Mouse (Mus musculus): ENCODE measurements around the gene Rnf130. TPM values are rescaled to one million over a fixed set of nuclear protein-coding genes. Genes with fewer than 3 reads are reported as not detected.

The Rnf130 gene
- polyA plus RNA-seq, 1 experiment = 24.3 TPM

DNA sequence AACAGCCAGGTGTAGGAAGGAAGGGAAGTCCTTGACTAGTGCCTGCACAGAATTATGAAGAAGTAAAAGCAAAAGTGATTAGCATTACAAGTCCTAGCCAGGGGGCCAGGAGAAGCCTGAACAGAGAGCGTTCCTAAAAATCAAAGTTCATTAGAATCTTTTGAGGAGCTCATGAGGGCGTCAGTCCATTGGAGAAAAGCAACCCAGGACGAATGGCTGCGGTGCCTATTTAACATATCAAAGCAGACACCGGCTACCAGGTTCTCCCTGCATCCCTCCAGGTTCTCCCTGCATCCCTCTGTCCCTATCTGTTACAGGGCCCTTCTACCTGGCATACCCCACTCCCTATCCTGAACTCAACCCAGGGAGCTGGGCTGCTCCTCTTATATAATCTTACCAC lies 16.9 kb upstream of the Rnf130 start:
- TF ChIP-seq GATA1 (IDR thresholded peaks at IDR 0.05; ENCODE audit: low read length) = no peak

DNA sequence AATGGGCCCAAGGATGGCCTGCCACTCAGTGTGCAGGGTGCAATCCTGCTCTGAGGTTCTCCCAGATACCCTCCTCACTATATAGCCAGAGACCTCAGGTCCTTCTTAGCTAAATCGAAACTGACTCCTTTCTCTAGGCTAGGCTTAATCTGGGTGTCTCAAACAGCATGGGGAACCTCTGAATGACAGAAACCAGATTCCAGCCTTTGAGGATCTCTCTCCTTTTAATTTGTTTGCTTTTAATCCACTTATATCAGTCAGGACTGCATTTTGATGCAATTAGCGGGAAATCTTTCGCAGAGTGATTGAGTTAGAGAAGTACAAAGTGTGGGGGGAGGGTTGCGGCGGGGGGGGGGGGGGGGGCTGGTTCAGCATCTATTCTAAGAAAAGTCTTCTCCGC lies 12.1 kb upstream of the Rnf130 start:
- TF ChIP-seq GATA1 (IDR thresholded peaks at IDR 0.05; ENCODE audit: low read length) = no peak

DNA sequence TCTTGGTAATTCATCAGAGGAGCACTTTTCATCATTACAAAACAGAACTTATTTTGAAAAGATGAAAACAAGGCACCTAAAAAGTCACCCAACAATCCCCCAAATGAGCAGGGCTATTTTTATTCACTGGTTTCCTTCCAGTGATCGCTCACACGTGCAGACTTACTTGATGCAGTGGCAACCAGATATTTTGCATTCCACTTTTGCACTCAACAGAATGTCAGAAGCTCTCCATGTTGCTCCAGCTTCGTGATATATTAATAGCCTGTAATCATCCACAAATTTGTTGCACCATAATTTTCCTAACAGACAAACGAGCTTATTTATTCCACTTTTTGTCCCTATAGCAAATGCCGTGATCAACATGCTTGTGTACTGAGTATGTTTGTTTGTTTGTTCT lies 8.6 kb upstream of the Rnf130 start:
- TF ChIP-seq GATA1 (IDR thresholded peaks at IDR 0.05; ENCODE audit: low read length) = no peak

DNA sequence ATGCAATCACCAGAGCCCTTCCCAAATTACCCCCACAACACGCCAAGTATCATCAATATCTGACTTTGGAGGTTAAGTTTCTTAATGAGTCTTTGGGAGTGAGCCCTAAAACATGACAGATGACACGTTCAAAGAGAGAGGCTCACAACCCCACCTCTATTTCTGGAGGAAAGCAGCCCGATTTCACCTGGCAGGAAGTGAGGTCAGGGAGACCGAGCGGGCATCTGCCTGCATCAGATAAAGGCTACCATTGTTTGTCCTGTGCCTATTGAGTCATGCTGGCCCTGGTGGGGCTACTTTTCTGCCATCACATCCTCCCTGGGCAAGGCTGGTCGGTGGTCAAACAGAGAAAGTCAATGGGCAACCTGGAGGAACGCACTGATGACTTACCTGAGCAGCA lies 7.6 kb upstream of the Rnf130 start:
- no peak for TF ChIP-seq GATA1 (IDR thresholded peaks at IDR 0.05; ENCODE audit: low read length)

DNA sequence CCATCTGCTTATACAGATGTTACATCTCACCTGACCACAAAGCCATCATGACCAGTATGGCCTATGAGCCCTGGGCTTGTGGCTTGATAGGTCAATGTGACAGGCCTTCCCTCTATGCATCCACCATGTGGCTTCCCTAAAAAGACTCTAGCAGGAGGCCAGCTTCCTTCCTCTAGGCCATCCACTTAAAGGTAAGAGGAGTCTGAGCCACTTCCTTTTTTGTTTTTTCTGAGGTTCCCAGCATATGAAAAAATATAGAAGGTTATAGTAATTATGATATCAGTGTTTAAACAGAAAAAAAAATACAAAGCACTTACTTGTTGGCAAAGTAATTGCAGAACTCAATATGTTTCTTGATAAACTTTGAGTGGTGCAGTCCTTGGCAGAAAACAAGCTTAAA lies 6.3 kb upstream of the Rnf130 start:
- no peak for TF ChIP-seq GATA1 (IDR thresholded peaks at IDR 0.05; ENCODE audit: low read length)

DNA sequence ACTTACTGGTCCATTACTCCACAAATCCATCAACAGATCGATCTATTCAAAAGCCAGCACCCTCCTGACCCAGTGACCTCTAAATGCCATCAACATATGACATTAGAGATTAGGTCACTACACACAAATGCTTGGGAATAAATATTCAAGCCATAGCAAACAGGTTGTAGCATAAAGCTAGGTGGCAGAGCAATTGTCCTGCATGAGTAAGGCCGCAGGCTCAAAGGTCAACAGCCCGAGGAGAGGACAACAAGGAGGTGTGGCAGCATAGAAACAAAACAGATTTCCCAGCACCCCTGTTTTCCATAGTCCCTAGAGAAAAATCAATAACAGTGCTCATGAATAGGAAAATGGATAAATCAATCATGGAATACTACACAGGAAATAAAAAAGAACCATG lies 3.1 kb upstream of the Rnf130 start:
- no peak for TF ChIP-seq GATA1 (IDR thresholded peaks at IDR 0.05; ENCODE audit: low read length)

DNA sequence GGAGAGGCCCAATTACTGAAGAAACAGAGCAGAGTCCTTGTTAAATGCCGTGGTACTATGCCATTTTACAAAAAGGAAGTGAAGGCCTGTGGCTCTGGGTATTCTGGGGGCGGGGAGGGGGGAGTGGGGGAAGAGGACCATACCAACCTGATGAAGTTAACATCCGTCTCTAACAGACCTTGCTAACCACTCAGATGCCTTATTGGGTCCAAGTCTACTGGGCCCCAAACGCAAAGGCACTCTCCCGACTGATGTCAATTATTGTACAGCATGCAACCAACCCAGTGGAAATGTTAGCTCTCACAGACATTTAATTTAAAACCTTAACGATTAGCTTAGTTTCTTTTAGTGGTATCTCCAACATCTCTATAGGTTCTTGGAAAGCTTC lies 707 bp upstream of the Rnf130 start:
- no peak for TF ChIP-seq GATA1 (IDR thresholded peaks at IDR 0.05; ENCODE audit: low read length)

DNA sequence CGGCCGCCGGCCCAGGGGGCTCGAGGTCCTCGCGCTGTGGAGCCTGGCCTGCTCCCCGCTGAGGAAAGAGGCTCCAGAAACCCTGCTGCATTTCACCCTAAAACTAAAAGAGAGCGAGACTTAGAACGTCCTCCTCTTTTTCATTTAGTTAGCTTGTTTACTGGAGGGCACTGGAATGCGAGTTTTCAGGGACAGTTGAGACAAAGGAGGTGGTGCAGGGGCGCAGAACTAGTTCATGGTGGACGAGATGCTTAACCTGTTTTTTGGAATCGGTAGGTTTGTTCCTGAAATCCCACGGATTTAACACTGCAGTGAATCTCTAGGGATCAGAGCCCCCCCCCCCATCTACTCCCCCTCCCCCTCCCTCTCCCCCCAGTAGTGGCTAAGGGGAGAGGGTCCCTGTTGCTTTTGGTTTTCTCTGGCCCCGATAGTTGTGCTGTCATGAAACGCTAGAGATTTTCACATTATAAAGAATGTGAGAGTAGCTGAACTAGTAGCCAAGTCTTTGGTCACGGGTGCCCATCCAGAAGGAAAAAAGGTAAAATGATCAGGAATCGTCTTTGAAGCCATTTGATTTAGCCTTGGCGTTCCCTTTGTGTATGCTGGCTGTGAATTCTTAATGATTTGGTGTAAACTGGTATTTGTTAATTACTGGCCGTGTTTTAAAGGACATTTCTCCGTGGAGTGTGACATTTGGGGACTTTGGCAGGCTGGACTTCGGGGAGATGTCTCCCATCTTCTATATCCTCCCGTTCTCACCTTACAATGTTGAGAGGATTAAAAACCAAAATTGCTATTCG lies 775 bp downstream of the Rnf130 start:
- TF ChIP-seq GATA1 (IDR thresholded peaks at IDR 0.05; ENCODE audit: low read length) = no peak

DNA sequence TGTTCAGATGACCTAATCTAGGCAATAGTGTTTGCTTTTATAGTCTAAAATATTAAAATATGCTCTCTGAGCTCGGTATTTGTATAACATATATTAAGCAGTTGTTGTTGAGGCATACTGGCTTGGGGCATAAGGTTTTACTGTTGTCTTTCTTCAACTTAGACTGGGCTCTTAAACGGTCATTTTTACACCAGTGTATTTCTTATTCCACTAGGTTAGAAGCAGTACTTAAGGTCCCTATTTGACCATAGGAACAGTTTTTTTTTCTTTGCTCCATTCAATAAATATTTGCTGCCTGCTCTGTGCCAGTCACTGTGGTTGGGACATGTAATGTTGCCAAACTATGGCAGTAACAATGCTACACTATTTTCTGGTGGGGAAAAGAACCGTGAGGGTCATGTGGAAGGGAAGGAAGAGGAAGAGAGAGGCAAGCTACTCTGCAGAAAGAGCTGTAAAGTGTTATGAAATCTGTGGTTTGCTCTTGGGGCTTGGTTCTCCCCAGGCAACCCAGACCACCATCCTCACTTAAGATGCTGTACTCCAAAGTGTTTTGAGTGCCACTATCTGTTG lies 1.5 kb downstream of the Rnf130 start:
- no peak for TF ChIP-seq GATA1 (IDR thresholded peaks at IDR 0.05; ENCODE audit: low read length)

DNA sequence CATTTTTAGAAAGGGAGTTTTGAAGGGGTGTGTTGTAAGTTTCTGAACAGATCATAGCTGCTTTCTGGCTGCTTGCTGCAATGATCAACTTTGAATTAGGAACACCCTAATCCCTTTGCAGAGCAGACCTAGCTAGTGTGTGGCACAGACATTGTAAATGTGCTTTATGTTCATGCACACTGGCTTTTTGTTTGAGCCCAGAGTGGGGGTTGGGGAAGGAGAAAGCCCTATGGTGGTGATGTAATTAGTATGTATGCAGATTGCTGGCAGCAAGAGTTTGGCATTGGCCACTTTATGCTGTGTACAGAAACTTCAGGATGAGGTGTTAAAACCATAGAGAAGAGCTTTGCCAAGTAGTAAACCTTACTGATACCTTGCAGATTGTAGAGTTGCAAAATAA lies 3.3 kb downstream of the Rnf130 start:
- no peak for TF ChIP-seq GATA1 (IDR thresholded peaks at IDR 0.05; ENCODE audit: low read length)

DNA sequence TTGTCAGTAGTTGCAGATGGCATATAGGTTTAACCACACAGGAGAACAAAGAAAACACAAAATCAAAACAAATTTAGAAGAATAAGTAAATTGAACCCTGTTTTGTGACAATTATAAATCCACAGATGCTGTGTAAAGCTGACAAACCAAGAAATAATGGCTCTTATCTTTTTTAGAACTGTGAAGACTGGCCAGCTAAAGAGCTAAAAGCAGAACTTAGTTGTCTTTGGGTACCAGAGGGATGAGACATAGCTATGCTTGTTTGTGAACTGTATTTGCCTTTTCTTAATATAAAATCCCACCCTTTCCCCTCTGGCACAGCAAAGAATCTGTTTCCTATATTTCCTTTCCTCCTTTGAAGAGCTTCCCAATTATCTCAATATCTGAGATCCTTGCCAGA lies 9.0 kb downstream of the Rnf130 start:
- TF ChIP-seq GATA1 (IDR thresholded peaks at IDR 0.05; ENCODE audit: low read length) = no peak

DNA sequence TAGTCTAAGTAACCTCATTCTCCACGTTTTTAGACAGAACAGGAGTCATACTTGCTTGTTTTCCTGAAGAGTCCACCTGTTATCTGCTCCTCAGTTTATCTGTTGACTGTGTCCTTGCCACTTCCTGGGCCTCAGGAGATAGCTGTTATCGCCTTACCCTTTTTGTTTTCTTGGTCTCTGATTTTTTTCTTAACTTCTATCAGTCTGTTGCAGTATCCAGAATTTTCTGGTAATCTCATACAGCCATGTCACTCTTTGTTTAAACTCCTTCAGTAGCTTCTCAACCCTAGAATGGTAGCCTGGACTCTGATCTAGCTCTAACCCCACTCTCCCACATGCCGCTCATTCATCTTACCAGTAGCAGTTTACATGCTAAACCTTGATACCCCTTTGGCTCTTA lies 10.6 kb downstream of the Rnf130 start:
- TF ChIP-seq GATA1 (IDR thresholded peaks at IDR 0.05; ENCODE audit: low read length) = peak; percentile 66

DNA sequence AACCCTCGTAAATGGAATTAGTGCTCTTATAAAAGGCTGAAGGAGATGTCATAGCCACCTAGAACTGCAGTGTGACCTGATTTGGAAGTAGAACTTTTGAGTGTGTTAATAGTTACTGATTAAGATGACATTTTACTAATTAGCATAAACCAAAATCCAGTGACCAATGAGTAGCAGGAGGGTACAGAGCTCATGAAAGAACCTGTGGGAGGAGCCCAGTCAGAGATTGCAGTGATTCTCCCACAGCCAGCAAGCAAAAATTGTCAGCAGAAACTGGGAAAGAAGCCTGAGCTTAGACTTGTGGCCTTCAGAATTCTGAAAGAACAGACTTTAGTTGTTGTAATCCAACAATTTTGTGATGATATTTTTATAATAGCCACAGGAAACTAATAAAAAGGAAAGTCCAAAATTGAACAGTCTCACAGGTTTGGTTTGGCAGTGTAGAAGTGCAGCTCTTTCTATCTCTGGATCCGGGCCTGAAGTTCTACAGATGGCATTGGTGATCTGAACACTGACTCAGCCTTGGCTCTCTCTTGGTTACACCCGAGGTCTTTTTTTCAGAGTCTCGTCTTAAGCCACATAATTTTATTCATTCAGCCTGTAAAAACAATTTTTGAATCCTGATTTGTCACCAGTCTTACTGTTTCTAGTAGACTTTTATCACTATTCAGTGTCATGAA lies 11.8 kb downstream of the Rnf130 start:
- TF ChIP-seq GATA1 (IDR thresholded peaks at IDR 0.05; ENCODE audit: low read length) = no peak

DNA sequence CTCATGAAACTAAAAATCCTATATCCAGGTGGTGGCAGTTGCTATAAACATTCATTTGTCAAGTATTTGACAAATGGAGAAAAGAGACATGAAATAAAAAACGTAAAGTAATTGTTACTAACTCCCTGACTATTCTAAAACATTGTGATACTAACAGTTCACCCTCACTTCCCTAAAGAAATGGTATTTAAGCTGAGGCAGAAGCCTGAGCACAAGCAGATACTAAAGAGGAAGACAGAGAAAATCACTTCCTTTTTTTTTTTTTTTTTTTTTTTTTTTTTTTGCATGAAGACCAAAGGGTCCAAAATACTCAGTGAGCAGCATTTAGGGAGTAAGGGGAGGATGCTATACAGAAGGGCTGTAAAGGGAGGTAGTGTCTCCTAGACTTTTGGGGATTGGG lies 13.6 kb downstream of the Rnf130 start:
- TF ChIP-seq GATA1 (IDR thresholded peaks at IDR 0.05; ENCODE audit: low read length) = no peak

DNA sequence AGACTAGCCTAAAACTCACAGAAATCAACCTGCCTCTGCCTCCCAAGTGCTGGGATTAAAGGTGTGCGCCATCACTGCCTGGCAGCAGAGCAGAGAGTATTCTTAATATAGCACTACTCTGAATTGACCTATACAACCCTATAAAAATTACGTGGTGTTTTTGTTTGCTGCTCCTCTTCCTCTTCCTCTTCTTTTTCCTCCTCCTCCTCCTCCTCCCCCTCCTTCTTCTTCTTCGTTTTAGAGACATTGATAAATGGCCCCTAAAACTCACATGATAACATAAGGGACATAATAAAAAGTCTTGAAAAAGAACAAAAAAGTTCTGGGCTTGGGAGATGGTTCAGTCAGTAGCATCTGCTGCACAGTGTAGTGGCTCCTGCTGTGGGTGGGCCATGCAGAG lies 16.0 kb downstream of the Rnf130 start:
- no peak for TF ChIP-seq GATA1 (IDR thresholded peaks at IDR 0.05; ENCODE audit: low read length)

DNA sequence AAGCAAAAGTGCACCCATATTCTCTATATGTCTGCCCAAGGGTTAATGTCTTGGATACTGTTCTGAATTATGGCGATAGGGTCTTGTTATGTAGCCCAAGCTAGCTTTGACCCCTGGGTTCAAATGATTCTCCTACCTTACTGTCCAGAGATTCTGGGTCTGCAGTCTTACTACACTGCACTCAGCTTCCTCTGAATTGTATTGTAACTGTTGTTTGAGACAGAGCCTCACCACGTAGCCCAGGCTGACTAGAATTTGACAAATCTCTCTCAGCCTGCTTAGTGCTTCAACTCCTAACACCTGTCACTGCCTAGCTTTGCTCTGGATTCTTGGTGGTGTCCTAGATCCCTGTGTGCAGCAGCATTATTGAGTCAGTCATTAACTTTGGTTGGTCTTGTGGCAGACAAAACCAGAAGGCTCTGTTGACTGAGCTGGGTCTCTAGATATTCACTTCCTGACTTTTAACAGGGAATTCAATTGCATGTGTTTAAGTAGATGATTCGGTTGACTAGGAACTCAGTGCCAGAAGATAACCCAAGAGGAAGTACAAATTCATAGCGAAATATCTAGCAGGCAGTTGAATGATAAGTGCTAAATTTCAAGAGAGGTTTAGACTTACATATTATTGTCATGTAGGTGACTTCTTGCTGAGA lies 17.3 kb downstream of the Rnf130 start:
- TF ChIP-seq GATA1 (IDR thresholded peaks at IDR 0.05; ENCODE audit: low read length) = peak; percentile 67

Data from G1E-ER4 (cell line).